Mouse (Mus musculus): ENCODE results near the gene Tbxa2r. TPM values are rescaled to one million over a fixed set of nuclear protein-coding genes. Genes with fewer than 3 reads are reported as not detected.
A peak's percentile ranks its signal among the peaks of the same experiment; 100 is the strongest.

Tbxa2r gene
- total and polyA plus RNA-seq, 3 experiments: 0.12 to 0.30 (median 0.13) TPM

- H3K4me1 ChIP-seq (ENCODE audit: control insufficient read depth in 1 of 2, insufficient read depth in 2 of 2): peaks cover 29 to 74% of the 10 kb centered on the region in 2 experiments
- in situ Hi-C loops (cut with MboI; ENCODE audit: low pct_ligation_motif_present, low pct_unique_long_range_greater_than_20kb, low sequenced_read_pairs) (loop anchor here (10.0 kb wide), 1 partner anchor 163 kb away; no protein-coding TSS in a partner anchor), dilution Hi-C loops (cut with MboI; ENCODE audit: extremely low pct_ligation_motif_present, extremely low pct_unique_long_range_greater_than_20kb, low sequenced_read_pairs) (no loop called here)
- no peaks in the 10 kb centered on the region; the same call in 1 of the 2 replicates for H3K79me2 ChIP-seq (replicated peaks; ENCODE audit: control insufficient read depth, extremely low read depth, insufficient read depth, poor library complexity, severe bottlenecking)
- DNase-seq (ENCODE audit: extremely low read depth): no peak
- H3K4me2 ChIP-seq (ENCODE audit: insufficient read depth, low read depth, poor library complexity, severe bottlenecking): peak overlapping the region; percentile 74
- no peaks in the 10 kb centered on the region for H3K27me3 ChIP-seq (replicated peaks)
- TF ChIP-seq RCOR1 (conservative IDR thresholded peaks at IDR 0.05; ENCODE audit: low read depth, low read length) (no peak), CHD2 (IDR thresholded peaks at IDR 0.05; ENCODE audit: low read length) (0 out of 2 replicates have a peak, but pooled peaks have one; percentile 16), ELF1 (IDR thresholded peaks at IDR 0.05; ENCODE audit: low read depth, low read length) (no peak), RAD21 (IDR thresholded peaks at IDR 0.05; ENCODE audit: low read depth, low read length) (no peak)
- H3K4me3 ChIP-seq (replicated peaks in 1 of 3; ENCODE audit: low read depth in 2 of 3, low read length in 2 of 3, poor library complexity in 1 of 3): peak overlapping the region; percentile 81 to 92 (median 92)
- H3K27ac ChIP-seq (ENCODE audit: insufficient read depth, low read depth): no peak overlapping the region
- peak overlapping the region; percentile 72 for H3K9ac ChIP-seq (ENCODE audit: insufficient read depth, low read depth)
- H3K36me3 ChIP-seq (replicated peaks in 1 of 2; ENCODE audit: control insufficient read depth in 1 of 2, insufficient read depth in 1 of 2, low read length in 1 of 2): peaks cover 23 to 38% of the 10 kb centered on the region in 2 experiments
- H3K9me3 ChIP-seq (replicated peaks; ENCODE audit: low read length): no peaks in the 10 kb centered on the region
Measured at GRCm38 (mm10) chr10:81358209-81358608, 29.7 kb downstream of the Tbxa2r start.

GRCm38 (mm10) chr10:81358841-81359240 is 30.3 kb downstream of the Tbxa2r start:
- DNase-seq (ENCODE audit: extremely low read depth): no peak
- no peaks in the 10 kb centered on the region for H3K9me3 ChIP-seq (replicated peaks; ENCODE audit: low read length)
- H3K27me3 ChIP-seq (replicated peaks): no peaks in the 10 kb centered on the region
- H3K27ac ChIP-seq (ENCODE audit: insufficient read depth, low read depth): no peak overlapping the region
- H3K79me2 ChIP-seq (replicated peaks; ENCODE audit: control insufficient read depth, extremely low read depth, insufficient read depth, poor library complexity, severe bottlenecking): no peaks in the 10 kb centered on the region; the same call in 1 of the 2 replicates
- peaks cover 35 to 80% of the 10 kb centered on the region in 2 experiments for H3K4me1 ChIP-seq (ENCODE audit: control insufficient read depth in 1 of 2, insufficient read depth in 2 of 2)
- no peak for TF ChIP-seq MAFK (IDR thresholded peaks at IDR 0.05; ENCODE audit: insufficient replicate concordance, low read length)
- no peak for TF ChIP-seq SMC3 (IDR thresholded peaks at IDR 0.05; ENCODE audit: low read depth, low read length)
- TF ChIP-seq TBP (conservative IDR thresholded peaks at IDR 0.05; ENCODE audit: low read depth, low read length): no peak
- no peak for TF ChIP-seq JUN (IDR thresholded peaks at IDR 0.05; ENCODE audit: insufficient read depth, low read depth, low read length)
- TF ChIP-seq PAX5 (IDR thresholded peaks at IDR 0.05; ENCODE audit: low read length): no peak
- TF ChIP-seq POLR2AphosphoS2 (IDR thresholded peaks at IDR 0.05; ENCODE audit: low read depth, low read length): no peak
- no peak for TF ChIP-seq E2F4 (IDR thresholded peaks at IDR 0.05; ENCODE audit: insufficient replicate concordance, low read depth, low read length)
- TF ChIP-seq GABPA (IDR thresholded peaks at IDR 0.05; ENCODE audit: insufficient replicate concordance, low read depth, low read length): no peak
- in situ Hi-C loops (cut with MboI; ENCODE audit: low pct_ligation_motif_present, low pct_unique_long_range_greater_than_20kb, low sequenced_read_pairs): loop anchor here (10.0 kb wide), 1 partner anchor 164 kb away; no protein-coding TSS in a partner anchor
- H3K4me2 ChIP-seq (ENCODE audit: insufficient read depth, low read depth, poor library complexity, severe bottlenecking): peak overlapping the region; percentile 74
- dilution Hi-C loops (cut with MboI; ENCODE audit: extremely low pct_ligation_motif_present, extremely low pct_unique_long_range_greater_than_20kb, low sequenced_read_pairs): no loop called here
- peak overlapping the region in 1 of 3 experiments; percentile 92 for H3K4me3 ChIP-seq (replicated peaks in 1 of 3; ENCODE audit: low read depth in 2 of 3, low read length in 2 of 3, poor library complexity in 1 of 3)
- no peak overlapping the region for H3K9ac ChIP-seq (ENCODE audit: insufficient read depth, low read depth)
- H3K36me3 ChIP-seq (replicated peaks in 1 of 2; ENCODE audit: control insufficient read depth in 1 of 2, insufficient read depth in 1 of 2, low read length in 1 of 2): peaks cover 26 to 45% of the 10 kb centered on the region in 2 experiments

GRCm38 (mm10) chr10:81360721-81361120 is 32.2 kb downstream of the Tbxa2r start:
- Histone ChIP-seq H3K27ac (ENCODE audit: insufficient read depth, low read depth) (0 out of 2 replicates have a peak overlapping the region, but pooled peaks have one; percentile 12), H3K79me2 (replicated peaks; ENCODE audit: control insufficient read depth, extremely low read depth, insufficient read depth, poor library complexity, severe bottlenecking) (no peaks in the 10 kb centered on the region; the same call in 1 of the 2 replicates), H3K27me3 (replicated peaks) (no peaks in the 10 kb centered on the region), H3K4me3 (replicated peaks in 1 of 3; ENCODE audit: low read depth in 2 of 3, low read length in 2 of 3, poor library complexity in 1 of 3) (no peak overlapping the region), H3K9ac (ENCODE audit: insufficient read depth, low read depth) (no peak overlapping the region), H3K4me1 (ENCODE audit: control insufficient read depth in 1 of 2, insufficient read depth in 2 of 2) (peaks cover 45 to 82% of the 10 kb centered on the region in 2 experiments), H3K4me2 (ENCODE audit: insufficient read depth, low read depth, poor library complexity, severe bottlenecking) (no peak overlapping the region), H3K36me3 (replicated peaks in 1 of 2; ENCODE audit: control insufficient read depth in 1 of 2, insufficient read depth in 1 of 2, low read length in 1 of 2) (peaks cover 43 to 63% of the 10 kb centered on the region in 2 experiments), H3K9me3 (replicated peaks; ENCODE audit: low read length) (no peaks in the 10 kb centered on the region)
- TF ChIP-seq ZMIZ1 (IDR thresholded peaks at IDR 0.05; ENCODE audit: low read depth, low read length) (no peak), ZNF384 (IDR thresholded peaks at IDR 0.05; ENCODE audit: low read depth, low read length) (no peak), MAZ (IDR thresholded peaks at IDR 0.05; ENCODE audit: low read depth, low read length) (no peak), MYC (IDR thresholded peaks at IDR 0.05; ENCODE audit: low read depth, low read length) (no peak), ZKSCAN1 (IDR thresholded peaks at IDR 0.05; ENCODE audit: borderline replicate concordance, low read depth, low read length) (no peak), EP300 (IDR thresholded peaks at IDR 0.05; ENCODE audit: low read length) (no peak), JUN (IDR thresholded peaks at IDR 0.05; ENCODE audit: insufficient read depth, low read depth, low read length) (no peak), PAX5 (IDR thresholded peaks at IDR 0.05; ENCODE audit: low read length) (no peak), USF1 (IDR thresholded peaks at IDR 0.05; ENCODE audit: low read depth, low read length) (no peak), TCF12 (IDR thresholded peaks at IDR 0.05; ENCODE audit: low read depth, low read length) (no peak), GABPA (IDR thresholded peaks at IDR 0.05; ENCODE audit: insufficient replicate concordance, low read depth, low read length) (no peak), SIN3A (IDR thresholded peaks at IDR 0.05; ENCODE audit: low read length) (no peak), RAD21 (IDR thresholded peaks at IDR 0.05; ENCODE audit: low read depth, low read length) (no peak), MEF2A (IDR thresholded peaks at IDR 0.05; ENCODE audit: borderline replicate concordance, low read depth, low read length) (no peak), MXI1 (IDR thresholded peaks at IDR 0.05; ENCODE audit: low read depth, low read length) (no peak), SMC3 (IDR thresholded peaks at IDR 0.05; ENCODE audit: low read depth, low read length) (no peak)
- in situ Hi-C loops (cut with MboI; ENCODE audit: low pct_ligation_motif_present, low pct_unique_long_range_greater_than_20kb, low sequenced_read_pairs) (no loop called here), dilution Hi-C loops (cut with MboI; ENCODE audit: extremely low pct_ligation_motif_present, extremely low pct_unique_long_range_greater_than_20kb, low sequenced_read_pairs) (no loop called here)
- DNase-seq (ENCODE audit: extremely low read depth): no peak
